Mouse (Mus musculus): ENCODE results near the gene Tpcn2.

Gene Tpcn2

DNA sequence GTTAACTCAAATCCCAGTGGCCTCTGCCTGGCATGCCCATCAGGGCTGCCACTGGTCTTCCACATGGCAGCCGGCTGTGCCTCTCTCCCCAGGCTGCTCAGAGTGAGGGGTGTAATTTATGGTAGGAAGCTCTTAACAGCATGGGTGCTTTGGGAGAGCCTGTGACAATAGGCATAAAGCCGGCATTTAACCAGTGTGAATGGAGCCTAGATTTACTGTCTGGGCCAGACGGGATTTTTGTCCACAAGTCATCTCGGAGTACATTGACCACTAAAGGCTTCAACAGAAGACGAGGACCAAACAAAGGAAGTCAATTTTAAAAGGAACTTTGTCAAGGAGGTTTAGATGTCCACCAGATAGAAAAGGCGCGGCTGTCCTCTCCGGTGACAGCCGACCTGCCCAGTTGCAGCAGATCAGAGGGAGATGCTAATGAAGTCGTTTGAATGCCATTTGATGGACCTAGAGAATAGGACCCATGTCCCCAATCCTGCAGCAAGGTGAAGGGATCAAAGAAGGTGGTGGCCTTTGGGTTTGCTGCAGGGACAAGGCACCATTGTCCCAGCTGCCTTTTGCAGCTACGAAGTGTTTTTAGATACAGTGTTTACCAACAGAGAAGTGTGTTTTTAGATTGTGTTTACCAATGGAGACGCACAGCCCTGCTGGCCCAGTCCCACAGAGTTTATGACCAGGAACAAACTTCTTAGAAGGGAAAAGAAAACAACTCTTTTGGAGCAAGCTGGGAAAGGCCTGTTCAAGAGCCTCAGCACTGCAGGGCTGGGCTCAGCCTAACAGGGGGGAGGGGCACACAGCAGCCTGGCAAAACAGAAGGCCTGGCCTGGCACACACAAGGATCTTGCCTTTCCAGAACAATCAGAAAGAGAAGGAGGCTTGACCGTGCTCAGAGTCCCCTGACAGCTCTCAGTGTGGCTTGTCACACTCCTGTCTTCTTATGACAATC is 124.2 kb downstream of the Tpcn2 start:
- in situ Hi-C loops (cut with MboI): no loop called here

DNA sequence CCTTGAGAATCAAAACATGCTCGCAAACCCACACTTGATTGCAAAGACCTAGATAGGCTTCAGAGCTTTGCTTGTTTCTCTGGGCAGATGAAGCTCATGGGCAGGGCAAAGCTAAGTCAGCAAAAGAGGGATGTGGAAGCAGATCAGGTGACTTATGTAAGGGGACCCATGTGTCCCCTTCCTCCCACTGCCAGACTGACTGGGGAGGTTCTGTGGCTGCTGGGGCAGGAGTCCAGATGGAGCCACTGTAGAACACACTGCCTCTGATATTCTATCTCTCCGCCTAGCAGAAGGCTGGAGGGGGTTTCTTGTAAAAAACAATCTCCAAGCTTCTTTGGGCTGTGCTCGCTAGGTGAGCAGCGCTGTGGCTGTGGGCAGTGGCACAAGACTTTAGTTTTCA is 128.1 kb downstream of the Tpcn2 start:
- in situ Hi-C loops (cut with MboI): no loop called here

DNA sequence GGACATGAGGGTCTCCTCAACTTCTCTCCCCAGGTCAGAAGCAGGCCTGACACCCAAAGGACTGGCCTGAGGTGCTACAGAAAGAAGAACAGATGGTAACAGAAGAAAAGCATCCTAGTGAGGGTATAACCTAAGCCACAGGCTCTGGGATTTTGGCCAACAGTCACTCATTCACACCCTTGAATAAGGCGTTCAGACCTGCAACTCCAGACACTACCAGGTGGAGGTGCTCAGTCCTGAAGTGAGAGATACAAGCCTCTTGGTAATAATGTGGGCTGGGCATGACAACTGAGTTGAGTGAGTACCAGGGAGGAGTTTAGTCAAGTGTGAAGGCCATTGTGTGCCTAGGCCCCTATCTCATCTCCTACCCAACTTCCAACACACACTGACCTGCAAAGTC is 129.7 kb downstream of the Tpcn2 start:
- in situ Hi-C loops (cut with MboI): no loop called here

DNA sequence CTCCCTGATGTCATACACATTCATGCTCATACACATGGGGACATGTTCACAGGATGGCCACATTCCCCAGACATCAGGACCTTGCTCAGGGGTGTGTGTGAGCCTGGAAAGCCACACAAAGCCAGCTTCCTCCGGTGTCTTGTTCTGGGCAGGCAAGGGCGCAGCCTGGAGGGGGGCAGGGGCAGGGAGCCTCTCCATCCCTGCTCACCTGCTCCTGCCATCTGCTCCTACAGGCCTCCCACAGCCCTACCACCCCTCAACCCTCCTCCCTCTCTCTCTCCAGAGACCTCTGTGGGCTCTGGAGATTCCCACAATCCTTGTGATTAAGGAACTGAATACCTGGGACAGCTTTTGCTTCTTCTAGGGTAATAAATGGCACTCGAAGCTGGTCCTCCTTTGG is 132.0 kb downstream of the Tpcn2 start:
- in situ Hi-C loops (cut with MboI): no loop called here

DNA sequence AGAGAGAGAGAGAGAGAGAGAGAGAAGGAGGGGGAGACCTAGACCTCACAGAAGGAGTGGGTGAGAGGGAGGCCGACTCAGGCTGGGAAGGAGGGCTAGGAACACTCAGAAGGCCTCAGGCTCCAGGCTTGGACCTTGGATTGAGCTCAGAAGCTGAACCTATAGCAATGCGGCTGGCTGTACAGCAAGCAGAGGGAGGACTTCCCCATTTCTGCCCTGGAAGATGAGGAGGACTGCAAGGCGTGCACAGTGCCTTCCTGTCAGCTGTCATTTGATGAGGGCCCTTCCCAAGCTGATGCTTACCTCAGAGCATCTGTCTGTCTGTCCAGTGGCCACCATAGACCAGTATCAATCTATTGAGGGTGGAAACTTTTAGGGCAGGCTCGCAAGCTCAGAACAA is 134.9 kb downstream of the Tpcn2 start:
- in situ Hi-C loops (cut with MboI): no loop called here

DNA sequence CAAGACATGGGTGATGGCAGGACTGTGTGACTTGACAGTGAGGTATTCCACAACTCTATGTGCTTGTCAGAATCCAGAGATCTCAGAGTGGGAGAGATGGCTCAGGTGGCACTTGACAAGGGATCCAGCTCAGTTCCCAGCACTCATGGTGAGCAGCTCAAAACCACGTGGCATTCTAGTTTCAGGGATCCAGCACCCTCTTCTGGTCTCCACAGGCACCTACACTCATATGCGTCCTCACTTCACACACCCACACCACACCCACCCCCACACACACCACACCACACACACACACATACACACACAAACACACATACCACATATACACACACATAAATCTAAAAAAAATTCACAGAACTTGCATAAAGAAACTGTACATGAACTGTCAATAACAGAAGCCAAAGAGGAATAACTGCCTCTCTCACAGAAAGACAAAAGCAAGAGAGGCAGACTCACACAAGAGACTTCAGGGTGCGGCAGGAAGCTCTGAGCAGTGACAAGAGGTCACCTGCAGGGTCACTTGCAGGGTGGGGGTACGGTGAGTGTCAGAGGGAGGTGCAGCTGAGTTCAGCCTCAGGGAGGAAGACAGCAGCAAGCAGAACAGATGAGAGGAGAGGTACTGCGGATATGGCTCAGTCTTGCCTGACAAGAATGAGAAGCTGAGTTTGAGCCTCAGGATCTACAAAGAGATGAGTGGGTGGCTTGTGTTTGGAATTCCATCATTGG is 135.7 kb downstream of the Tpcn2 start:
- in situ Hi-C loops (cut with MboI): no loop called here

DNA sequence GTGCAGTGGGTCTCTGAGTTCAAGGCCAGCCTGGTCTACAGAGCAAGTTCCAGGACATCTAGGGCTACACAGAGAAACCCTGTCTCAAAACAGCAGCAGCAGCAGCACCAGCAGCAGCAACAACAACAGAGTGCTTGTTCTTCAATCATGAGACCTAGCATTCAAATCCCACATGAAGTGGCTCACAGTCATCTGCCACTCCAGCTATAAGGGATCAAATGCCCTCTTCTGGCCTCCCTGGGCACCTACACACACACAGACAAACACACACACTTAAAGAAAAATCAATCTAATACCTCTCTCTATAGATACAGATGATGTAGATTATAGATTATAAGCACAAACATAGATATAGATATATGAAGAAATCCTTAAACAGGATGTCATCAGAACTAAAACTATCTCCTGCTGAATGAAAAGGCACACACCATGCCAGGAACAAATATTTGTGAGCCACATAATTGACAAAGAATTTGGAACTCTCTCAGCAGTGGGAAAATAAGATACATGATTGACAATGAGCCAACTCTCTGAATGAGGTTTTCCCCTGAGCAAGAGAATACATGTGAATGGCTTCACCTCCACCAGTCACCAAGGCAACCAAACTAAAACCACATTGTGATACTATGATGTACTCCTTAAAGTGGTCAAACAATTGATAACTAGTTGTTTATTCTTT is 137.4 kb downstream of the Tpcn2 start:
- in situ Hi-C loops (cut with MboI): no loop called here

DNA sequence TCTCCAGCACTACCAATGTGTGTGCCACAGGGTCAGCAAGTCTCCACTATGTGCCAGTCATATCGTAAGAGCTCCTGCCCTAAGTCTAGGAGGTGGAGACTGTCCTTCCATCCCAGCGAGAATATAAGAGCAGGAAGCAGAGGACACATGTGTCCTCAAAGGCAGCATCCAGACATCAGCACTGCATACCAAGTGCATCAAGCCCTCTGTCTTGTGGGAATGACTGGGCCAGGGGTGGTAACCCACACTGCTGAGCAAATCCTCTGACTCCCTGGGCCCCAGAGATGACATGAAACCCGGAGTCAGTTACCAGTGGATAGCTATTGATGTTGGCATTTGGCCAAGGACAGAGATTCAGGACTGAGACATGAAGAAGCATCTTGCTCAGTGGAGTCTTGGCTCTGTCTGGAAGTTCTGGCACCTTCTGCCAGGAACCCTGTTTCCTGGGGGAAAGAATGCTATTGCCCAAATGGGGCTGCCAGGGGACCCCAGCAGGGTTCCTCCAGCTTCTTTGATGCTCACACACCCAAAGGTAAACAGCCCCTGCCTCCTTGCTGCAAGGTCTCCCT is 140.2 kb downstream of the Tpcn2 start:
- in situ Hi-C loops (cut with MboI): no loop called here

DNA sequence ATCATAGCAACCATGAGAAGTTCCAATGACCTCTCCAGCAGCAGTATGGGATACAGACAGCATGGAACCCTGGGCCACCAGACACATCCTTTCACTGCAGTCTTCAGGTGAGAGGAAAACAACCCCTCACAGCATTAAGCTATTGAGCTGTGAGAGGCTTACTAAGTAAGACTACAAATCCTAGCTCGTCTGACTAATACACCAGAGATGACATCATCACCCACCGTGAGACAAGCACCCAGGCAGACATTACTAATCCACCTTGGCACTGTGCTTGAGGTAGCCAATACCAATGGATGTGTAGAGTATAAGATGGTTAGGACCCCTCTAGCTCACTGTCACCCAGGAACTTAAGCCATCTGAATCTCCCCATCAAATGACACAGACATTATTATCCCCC is 143.2 kb downstream of the Tpcn2 start:
- in situ Hi-C loops (cut with MboI): no loop called here

DNA sequence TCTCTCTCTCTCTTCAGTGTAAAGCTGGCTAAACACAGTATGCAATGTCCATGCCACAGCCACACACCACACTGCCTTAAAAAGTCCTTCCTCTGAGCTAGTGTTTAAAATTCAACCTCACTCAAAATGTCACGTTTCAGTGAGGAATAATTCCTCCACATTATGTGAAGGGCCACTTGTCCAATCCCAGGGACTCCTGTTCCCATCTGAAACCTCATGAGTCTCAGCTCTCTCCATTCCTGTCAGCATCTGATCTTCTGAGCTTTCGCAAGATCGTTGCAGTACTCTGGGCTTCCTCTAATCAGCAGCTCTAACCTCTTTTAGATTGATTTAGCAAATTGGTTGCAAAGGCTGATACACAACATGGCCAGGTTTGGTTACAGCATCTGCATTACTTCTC is 144.2 kb downstream of the Tpcn2 start:
- in situ Hi-C loops (cut with MboI): no loop called here

DNA sequence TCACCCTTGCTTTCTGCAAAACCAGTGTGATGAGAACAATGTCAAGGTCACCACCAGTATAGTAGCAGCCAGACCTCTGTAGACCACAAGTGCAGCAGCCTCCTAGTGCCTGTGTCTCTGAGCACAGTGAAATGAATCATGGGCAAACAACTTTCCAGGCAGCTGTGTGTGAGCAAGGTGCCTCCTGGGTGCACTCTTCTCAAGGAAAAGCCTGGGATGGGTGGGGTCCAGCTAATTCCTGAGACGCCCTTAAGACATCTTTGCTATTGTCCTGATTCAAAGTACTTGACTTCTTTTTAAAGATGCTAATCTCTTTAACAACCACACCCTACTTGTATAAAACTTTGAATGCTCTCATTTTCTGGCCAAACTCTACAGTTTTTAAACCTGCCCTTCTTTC is 144.7 kb downstream of the Tpcn2 start:
- in situ Hi-C loops (cut with MboI): no loop called here

DNA sequence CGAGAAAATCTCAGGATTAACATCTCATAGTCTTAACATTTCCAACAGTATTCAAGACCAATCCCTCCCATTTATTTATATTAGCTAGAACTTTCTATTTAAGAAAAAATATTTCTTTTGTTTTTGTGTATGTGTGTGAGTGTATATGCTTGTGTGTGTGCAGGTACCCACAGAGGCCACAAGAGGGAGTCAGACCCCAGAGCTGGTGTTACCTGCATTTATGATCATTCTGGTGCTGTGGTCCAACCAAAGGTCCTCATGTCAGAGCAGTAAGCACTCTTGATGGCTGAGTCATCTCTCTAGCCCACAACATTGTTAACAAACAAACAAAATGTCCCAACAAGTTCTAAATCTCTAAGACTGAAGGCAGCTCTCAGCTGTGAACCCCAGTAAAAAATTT is 145.9 kb downstream of the Tpcn2 start:
- in situ Hi-C loops (cut with MboI): no loop called here

DNA sequence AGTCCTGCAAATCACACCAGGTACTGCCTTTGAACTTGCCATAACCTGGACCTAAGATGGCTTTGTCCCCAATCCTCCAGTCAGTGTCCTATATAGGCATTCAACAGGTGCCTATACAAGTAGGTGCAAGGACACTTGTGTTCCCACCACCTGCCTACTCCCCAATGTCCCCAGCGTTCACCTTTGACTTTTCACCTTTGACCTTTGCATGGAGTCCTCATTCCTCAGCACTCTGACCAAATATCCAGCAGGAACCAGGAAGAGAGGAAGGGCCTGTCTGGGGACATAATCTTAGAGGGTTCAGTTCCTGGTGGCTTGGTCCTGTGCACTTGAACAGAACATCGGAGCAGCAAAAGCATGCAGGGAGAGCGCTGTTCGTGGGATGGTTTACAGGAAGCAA is 147.0 kb downstream of the Tpcn2 start:
- in situ Hi-C loops (cut with MboI): no loop called here

Measured in mature B cell (primary cell).